Mouse (Mus musculus) brown adipose tissue, adult 24 weeks (tissue): Measurements from ENCODE around the gene Fdxr. TPM values are rescaled to one million over a fixed set of nuclear protein-coding genes. Genes with fewer than 3 reads are reported as not detected.

Source experiments
- H3K27ac ChIP-seq: fragments of 200-500 bp; replicated peaks from 2 replicates; pipeline ENCODE4 v1.5.1; 2012; ENCODE audit warnings: low read depth, mild to moderate bottlenecking, low read length
- H3K4me1 ChIP-seq: fragments of 200-500 bp; 2 replicates; pipeline ENCODE4 v1.6.1; 2012; ENCODE audit warnings: low read length, mixed read lengths; ENCODE audit not compliant: control insufficient read depth, insufficient read depth, insufficient read length
- H3K4me3 ChIP-seq: fragments of 200-500 bp; 2 replicates; pipeline ENCODE4 v1.5.1; 2012; ENCODE audit warnings: low read depth, mild to moderate bottlenecking, low read length, moderate library complexity; ENCODE audit not compliant: insufficient read depth
- polyA plus RNA-seq: library from polyadenylated mRNA; stranded (reverse); fragments of >200 nt; gene quantifications from 2 replicates; pipeline ENCODE4 v1.2.4, GENCODE M21; 2012; ENCODE audit not compliant: missing spikeins, insufficient read depth, insufficient read length

The Fdxr gene
- polyA plus RNA-seq = 10.9 and 12.7 TPM in 2 replicates

DNA sequence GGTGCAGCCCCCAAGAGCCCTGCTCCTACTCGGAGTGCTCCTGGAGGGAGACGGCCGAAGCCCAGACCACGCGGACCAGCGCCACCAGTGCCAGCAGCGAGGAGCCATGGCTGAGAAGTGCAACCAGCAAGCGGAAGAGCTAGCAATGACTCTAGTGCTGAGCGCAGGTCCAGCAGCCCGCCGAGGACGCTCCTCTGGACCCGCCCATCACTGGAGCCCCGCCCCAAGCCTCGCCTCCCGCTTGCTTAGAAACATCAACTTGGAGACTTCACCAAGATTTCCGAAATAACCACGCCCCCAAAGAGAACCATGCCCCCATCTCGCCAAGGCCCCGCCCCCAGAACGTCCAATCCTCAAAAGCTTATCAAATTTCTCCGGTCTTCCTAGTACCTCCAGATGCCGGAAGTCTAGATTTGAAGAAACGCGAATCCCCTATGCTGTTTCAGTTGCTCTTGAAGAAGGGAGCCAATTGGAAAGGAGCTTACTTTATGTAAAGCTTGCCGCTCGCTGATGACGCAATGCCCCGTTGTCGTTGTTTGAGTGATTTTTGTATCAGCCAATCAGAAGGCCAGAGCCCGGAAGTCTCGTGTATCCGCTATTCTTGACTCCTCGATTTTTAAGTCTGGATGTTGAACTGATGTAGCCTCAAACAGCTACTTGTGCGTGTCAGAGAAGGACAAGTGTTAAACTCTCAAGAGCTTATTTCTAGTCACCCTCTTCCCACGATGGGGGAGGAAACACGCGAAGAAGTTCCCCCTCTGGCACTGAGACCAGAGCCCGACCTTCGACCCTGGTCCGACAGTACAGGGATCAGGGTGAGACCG lies at the start of gene Fdxr:
Gene Fdxr (minus strand): TSS at position 271 of the 824 bp plus-strand sequence.
- Histone ChIP-seq H3K27ac (peak within 1 kb of the TSS; percentile 93), H3K4me3 (peak within 1 kb of the TSS; percentile 89), H3K4me1 (no peaks in the 10 kb centered on the region; the same call in 1 of the 2 replicates)

DNA sequence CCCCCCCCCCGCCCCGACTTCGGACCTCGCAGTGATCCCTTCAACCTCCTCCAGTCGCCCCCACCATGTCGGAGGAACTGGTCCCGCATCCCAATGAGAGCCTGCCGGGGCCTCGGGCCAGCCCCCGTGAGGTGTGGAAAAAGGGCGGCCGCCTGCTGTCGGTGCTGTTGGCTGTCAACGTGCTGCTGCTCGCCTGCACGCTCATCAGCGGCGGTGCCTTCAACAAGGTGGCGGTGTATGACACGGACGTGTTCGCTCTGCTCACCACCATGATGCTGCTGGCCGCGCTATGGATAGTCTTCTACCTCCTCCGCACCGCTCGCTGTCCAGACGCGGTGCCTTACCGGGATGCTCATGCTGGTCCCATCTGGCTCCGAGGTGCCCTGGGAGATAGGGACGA lies 46.5 kb upstream of the Fdxr start:
- no peak overlapping the region for H3K4me3 ChIP-seq
- no peak overlapping the region for H3K27ac ChIP-seq
- no peaks in the 10 kb centered on the region for H3K4me1 ChIP-seq

DNA sequence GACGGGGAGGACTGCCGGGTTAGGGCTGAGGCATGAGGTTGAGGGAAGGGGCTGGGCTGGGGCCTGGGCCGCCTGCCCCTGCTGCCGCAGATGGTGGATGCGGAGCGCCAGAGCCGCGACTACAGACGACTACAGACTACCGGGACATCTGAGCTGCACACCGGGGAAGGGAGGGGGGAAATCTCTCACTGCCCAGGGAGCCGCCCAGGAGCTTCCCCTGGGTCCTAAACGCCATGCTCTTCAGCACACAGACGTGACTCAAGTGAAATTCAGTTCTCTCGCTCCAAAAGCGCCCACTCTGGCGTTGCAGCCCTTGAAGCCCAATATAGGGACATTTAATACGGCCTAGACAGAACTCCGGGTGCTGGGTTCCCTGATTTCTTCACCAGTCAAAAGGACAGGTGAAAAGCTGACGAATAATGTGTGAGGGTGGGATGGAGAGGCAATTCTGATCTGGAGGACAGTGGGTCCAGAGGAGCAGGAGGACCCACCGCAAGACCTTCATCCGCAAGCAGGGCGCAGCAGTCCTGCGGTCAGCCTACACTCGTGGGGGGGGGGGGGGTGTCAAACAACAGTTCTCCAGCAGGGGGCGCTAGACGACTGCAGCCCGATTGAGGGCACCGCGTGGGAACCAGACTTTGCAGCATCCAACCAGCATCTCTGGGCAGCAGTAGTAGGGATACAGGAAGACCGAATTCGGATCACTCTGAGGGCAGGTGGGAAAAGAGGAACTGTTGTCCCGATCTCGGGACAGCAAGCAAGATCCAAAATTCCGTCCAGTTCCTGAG lies 45.2 kb upstream of the Fdxr start, which contains the start of gene Ush1g:
Gene Ush1g (minus strand): TSS at position 136 of the 788 bp plus-strand sequence.
- no peaks in the 10 kb centered on the region for H3K4me1 ChIP-seq
- H3K4me3 ChIP-seq = no peak within 1 kb of the TSS
- no peak within 1 kb of the TSS for H3K27ac ChIP-seq

DNA sequence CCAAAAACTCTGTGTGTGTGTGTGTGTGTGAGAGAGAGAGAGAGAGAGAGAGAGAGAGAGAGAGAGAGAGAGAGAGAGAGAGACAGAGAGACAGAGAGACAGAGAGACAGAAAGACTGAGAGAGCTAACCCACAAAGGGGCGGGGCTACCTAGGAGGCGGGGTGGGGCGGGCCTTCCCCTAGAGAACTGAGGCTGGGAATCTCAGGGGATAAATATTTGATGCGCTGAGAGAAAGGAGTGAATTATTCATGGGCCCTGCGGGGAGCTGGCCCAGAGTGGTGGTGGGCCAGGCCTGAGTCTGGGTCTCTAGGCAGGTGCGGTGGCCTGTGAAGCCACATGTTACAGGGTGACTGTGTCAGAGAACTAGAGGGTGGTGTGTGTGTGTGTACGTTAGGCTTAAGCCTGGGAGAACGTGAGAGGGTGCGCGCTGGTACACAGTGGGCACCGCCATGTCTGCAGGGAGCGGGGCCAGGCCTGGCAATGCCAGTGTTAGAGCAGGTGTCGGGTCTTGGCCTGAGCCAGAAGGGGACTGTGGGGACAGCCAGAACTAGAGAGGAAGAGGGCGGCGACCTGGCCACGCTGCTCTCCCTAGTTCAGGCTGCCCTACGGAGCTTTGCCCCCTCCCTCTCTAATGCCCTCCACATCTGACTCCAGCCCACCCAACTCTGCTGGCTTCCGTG lies 43.0 kb upstream of the Fdxr start:
- no peak overlapping the region for H3K27ac ChIP-seq

DNA sequence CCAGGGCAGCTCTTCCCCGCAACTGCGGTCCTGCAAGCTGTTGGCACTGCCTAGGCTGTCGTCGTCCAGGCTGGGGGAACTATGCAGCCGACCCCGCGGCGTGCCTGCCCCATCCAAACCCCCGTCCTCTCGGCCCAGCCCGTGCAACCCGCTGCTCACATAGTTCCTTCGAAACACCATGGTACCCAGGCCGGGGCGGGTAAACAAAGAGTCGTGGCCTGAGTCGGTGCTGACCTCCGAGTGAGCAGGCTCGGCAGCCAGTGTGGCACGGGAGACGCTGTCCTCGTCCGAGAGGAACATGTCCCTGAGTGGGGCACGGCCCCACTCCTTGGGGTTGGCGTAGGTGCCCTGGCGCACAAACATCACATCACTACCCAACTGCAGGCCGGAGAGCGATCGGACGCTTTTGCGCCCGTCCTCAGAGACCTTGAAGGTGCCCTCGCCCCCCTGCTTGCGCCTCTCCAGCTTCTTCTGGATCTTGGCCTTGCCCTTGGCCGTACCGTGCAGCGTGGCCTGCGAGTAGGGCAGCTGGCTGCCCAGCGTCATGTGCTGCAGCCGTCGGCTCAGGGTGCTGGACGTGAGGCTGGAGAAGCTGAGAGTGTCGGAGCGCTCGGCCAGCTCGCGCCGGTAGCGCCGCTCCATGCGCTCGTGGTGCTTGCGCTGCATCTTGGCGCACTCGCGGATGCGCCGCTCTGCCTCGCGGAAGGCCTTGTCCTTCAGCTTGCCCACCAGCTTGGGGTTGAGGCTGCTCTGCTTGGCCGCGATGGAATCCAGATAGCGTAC lies 41.6 kb upstream of the Fdxr start:
- Histone ChIP-seq H3K4me3 (no peak overlapping the region), H3K4me1 (no peaks in the 10 kb centered on the region), H3K27ac (no peak overlapping the region)

More for the DNA sequence above, 43.0 kb upstream of the Fdxr start:
- H3K4me3 ChIP-seq = no peak overlapping the region
- no peaks in the 10 kb centered on the region for H3K4me1 ChIP-seq

DNA sequence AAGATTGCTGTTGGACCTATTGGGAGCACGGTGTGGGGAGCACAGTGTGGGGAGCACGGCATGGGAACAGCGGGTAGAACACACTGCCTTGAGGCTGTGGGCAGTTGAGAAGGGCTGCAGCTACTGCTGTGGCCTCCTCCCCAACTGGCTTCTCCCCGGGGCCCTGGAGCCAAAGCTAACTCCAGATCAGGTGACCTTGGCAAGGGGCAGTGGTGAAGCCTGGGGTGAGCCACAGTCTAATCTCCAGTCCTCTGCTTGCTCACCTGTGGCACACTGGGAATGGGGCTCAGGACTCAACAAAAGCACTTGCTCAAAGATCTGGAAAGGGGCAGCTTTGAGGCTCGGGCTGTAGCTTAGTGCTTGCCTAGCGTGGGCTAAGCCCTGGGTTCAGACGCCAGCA lies 40.4 kb upstream of the Fdxr start:
- H3K4me1 ChIP-seq = no peaks in the 10 kb centered on the region
- H3K4me3 ChIP-seq = no peak overlapping the region
- no peak overlapping the region for H3K27ac ChIP-seq

DNA sequence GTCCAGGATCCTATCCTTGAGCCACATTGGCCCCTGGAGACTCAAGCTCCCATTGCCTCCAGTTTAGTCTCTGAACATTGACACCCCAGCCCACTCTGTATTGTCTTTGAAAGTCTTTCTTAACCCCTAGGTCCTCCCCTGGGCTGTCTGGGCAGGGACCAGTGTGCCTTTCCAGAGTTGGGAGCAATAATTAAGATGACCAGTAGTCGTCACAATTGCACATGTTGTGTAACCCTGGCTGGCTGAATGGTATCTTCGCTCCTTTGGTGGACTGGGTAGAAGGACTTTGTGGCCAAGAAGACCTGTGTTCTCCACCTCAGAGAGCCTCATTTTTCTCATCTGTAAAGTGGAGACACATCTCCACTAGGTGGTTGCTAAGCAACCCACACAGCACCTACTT lies 37.4 kb upstream of the Fdxr start:
- Histone ChIP-seq H3K4me3 (no peak overlapping the region), H3K4me1 (no peaks in the 10 kb centered on the region), H3K27ac (no peak overlapping the region)

DNA sequence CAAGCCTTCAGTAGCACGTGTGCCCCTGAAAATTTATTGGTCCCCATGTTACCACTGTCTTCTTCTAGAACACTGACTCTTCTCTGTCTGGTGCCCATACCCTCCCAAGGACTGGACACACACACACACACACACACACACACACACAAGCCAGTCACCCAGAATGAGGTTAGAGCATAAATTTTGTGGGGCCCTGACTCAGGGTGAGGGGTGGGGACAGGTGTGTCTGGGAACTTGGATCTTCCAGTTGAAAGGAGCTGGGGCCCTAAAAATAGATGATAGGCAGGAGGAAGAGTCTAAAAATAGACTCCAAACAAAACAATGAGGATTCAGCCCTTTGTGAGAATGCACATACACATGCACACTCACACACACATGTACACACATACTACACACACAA lies 31.9 kb upstream of the Fdxr start:
- no peak overlapping the region for H3K27ac ChIP-seq
- no peaks in the 10 kb centered on the region for H3K4me1 ChIP-seq
- H3K4me3 ChIP-seq = no peak overlapping the region

DNA sequence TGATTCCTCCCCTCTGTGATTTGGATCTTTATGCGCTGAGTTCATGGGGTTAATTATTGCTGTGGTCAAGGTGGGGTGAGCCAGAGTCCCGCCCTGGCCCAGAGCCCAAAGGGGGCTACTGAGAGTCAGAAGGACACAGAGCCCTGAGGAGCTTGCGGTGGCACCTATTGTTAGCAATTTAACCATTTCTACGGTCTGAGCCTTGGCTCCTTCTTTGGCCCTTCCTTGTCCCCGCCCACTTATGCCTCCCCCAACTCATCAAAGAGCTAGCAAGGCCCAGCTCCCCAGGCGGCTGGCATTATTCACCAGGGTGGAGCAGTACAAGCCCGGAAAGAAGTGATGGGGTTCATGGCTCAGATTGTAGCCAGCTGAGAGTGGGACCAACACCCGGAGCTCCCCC lies 30.0 kb upstream of the Fdxr start, which contains the start of gene Otop2:
Gene Otop2 (plus strand): TSS at position 301 of the 400 bp plus-strand sequence.
- Histone ChIP-seq H3K4me1 (no peaks in the 10 kb centered on the region), H3K27ac (no peak within 1 kb of the TSS), H3K4me3 (no peak within 1 kb of the TSS)

DNA sequence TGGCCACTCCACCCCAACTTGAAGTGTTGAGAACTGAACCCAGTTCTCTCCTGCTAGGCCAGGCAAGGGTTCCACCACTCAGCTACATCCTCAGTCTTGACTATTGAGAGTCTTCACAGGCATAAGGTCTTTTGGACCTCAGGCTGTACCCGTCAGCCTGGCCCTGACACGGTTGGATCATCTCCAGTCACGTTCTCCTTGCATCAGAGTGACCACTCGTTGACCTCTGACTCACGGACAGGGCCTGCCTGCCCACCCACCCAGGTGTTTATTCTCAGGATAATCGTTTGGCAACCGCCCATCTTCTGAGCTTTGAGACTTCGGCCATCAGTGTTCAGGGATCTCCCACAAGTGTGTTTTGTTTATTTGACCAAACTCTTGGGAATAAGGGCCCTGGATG lies 26.3 kb upstream of the Fdxr start:
- H3K4me3 ChIP-seq = no peak overlapping the region
- no peak overlapping the region for H3K27ac ChIP-seq
- H3K4me1 ChIP-seq = no peaks in the 10 kb centered on the region

DNA sequence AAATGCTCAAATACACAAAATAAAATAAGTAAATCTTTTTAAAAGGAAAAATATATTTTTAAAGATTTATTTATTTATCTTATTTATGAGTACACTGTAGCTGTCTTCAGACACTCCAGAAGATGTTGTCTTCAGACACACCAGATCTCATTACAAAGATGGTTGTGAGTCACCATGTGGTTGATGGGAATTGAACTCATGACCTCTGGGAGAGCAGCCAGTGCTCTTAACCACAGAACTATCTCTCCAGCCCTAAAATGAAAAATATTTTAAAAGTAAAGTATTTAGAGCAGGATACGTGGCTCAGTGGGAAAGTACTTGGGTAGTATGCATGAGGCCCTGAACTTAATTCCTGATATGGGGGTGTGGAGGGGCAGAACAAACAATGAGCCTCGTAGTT lies 24.5 kb upstream of the Fdxr start:
- Histone ChIP-seq H3K27ac (no peak overlapping the region), H3K4me1 (peaks cover 5% of the 10 kb centered on the region; the same call in 1 of the 2 replicates), H3K4me3 (no peak overlapping the region)

DNA sequence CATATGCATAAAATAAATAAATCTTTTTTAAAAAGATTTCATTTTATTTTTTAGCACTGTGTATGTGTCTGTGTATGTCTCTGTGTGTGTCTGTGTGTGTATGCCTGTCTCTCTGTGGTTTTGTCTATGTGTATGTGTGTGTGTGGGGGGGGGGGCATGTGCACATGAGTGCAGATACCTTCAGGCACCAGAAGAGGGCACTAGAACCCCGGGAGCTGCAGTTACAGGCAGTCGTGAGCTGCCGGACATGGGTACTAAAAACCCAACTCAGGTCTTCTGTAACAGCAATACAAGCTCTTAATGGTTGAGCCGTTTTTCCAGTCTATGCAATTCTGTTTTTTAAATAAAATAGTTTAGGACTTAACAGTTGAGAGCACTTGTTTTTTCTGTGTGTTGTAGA lies 23.9 kb upstream of the Fdxr start:
- H3K27ac ChIP-seq = no peak overlapping the region
- no peak overlapping the region for H3K4me3 ChIP-seq
- H3K4me1 ChIP-seq = peaks cover 5% of the 10 kb centered on the region; the same call in 1 of the 2 replicates

DNA sequence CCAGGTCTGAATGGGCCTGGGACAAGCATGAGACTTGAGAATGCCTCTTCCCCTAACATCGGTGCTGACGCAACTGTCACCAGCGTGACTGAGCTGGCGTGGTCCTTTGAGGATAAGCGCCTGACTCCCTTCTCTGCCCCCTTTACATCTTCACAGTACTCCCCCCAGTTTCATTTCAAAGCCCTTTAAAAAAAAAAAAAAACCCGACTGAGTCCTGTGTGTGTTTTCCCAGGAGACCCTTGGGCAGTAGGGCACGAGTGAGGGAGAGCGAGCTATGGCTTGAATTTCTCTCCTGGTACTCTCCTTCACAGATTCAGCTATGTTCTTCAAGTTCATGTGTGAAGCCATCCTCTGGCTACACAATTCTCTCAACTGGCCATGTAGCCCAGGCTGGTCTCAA lies 21.3 kb upstream of the Fdxr start:
- H3K4me1 ChIP-seq = peaks cover 5% of the 10 kb centered on the region; the same call in 1 of the 2 replicates
- no peak overlapping the region for H3K4me3 ChIP-seq
- no peak overlapping the region for H3K27ac ChIP-seq

DNA sequence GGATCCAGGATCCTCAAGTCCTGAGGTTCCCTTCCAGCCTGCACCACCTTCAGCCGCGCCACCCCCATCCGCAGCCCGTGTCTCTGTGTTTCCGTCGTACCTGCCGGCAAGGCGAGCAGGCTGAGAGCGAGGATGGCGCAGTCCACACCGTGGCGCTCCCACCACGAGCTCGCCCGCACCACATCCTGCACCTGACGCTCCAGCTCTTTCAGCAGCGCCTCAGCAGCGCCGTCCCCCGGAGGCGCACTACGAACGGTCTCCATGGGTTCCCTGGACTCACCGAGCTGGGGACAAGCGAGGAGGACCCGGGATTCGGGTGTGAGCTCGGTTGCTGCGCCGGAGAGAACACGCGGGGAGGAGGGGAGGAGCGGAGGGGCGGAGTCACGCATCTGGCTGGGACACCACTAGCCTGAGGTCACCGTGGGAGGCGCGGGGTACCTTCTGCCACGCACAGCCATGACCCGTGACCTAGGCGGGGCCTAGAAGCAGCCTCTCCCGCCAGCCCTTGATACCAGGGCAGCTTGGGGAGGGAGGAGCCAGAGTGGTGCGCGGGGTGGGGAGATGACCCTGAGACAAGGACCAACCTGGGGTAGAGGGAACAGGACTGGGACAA lies 20.5 kb upstream of the Fdxr start, which contains the start of gene Fads6:
Gene Fads6 (minus strand): TSS at position 450 of the 613 bp plus-strand sequence.
- H3K4me1 ChIP-seq = peaks cover 5% of the 10 kb centered on the region; the same call in 1 of the 2 replicates
- H3K27ac ChIP-seq = no peak within 1 kb of the TSS
- H3K4me3 ChIP-seq = peak within 1 kb of the TSS; percentile 62
